ENCODE assay signal across 8 mouse cellular contexts in the genomic region with DNA sequence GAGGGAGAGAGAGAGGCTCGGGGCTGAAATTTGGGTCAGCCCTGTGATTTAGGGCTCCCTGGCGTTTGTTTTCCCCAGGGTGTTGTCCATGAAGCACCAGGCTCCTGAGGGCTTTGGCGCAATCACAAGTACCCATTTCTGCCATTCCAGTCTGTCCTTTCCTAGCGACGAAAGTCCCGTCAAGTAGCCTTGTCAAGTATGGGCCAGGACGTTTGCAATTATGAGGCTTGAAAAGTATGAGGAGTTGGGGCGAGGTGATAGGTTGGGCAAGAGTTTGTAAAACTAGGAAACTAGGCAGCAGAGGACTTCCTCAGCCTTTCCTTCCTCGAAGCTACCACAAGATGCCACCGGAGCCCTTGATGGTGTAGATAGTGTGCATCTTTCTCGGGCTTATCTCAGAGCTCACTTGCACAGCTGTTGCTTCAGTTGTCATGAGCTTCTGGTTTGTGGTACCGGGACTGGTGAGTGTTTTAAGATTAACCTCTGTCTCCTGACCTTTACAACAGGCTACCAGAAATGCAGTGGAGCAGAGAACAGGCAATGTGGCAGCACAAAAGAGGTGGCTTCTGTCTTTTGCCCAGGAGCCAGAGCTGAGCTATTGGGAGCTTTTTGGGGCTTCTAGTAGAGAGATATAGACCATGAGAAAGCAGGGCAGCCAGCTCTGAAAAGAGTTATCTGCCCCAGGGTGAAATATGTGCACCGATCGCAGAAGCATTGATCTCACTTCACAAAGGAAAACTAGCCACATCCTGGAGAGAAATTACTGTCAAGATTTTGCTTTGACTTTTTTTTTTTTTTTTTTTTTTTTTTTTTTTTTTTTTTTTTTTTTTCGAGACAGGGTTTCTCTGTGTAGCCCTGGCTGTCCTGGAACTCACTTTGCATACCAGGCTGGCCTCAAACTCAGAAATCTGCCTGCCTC. TPM values are rescaled to one million over a fixed set of nuclear protein-coding genes. Genes with fewer than 3 reads are reported as not detected.
DNase-seq lines count a peak whose midpoint lies in the region; ATAC-seq lines count a peak whose summit lies in the region.

No protein-coding gene starts in this region.

- peak; percentile 44 for ATAC-seq in activated CD4-positive, CD25-positive, alpha-beta regulatory T cell, adult 4 months
- no peak for ATAC-seq in forebrain, embryonic 15.5 days (replicated peaks)
- no peak for ATAC-seq in limb, embryonic 12.5 days (ENCODE audit: insufficient number of reproducible peaks, insufficient read depth, low FRiP score, low TSS enrichment, low read depth)
- no peak for ATAC-seq in midbrain, embryonic 12.5 days (ENCODE audit: low FRiP score, low read depth)

- no peak overlapping the region for H3K27ac ChIP-seq in forebrain, embryonic 15.5 days (replicated peaks)
- no peak overlapping the region for H3K27ac ChIP-seq in limb, embryonic 12.5 days
- H3K27ac ChIP-seq in midbrain, embryonic 12.5 days (replicated peaks): no peak overlapping the region

- H3K36me3 ChIP-seq in forebrain, embryonic 15.5 days: peaks cover 2% of the 10 kb centered on the region; the same call in 1 of the 2 replicates
- H3K36me3 ChIP-seq in limb, embryonic 12.5 days: peaks cover 3% of the 10 kb centered on the region; the same call in 1 of the 2 replicates
- no peaks in the 10 kb centered on the region; the same call in 1 of the 2 replicates for H3K36me3 ChIP-seq in midbrain, embryonic 12.5 days

- 22% methylated on average over 15 of the region's 15 CpGs for WGBS in forebrain, embryonic 15.5 days
- WGBS in limb, embryonic 12.5 days: 22% methylated on average over 15 of the region's 15 CpGs
- WGBS in midbrain, embryonic 12.5 days: 12% methylated on average over 15 of the region's 15 CpGs

- DNase-seq in CD8-positive naive resting alpha-beta T cell, adult 2 months (ENCODE audit: low read depth in 2 of 2, low spot score in 2 of 2): peak; percentile 20 to 46
- DNase-seq in thymus, postnatal 36 days: peak; percentile 54 to 67
- no peak for DNase-seq in frontal cortex, adult 2 months (ENCODE audit: extremely low spot score in 1 of 2, low spot score in 1 of 2)
- DNase-seq in ovary, adult 18-20 months (ENCODE audit: low spot score): no peak

- peak overlapping the region; percentile 68 for H3K4me3 ChIP-seq in forebrain, embryonic 15.5 days
- H3K4me3 ChIP-seq in limb, embryonic 12.5 days (replicated peaks): peak overlapping the region; percentile 77
- peak overlapping the region; percentile 74 for H3K4me3 ChIP-seq in midbrain, embryonic 12.5 days

- peak overlapping the region; percentile 95 for H3K4me2 ChIP-seq in forebrain, embryonic 15.5 days (replicated peaks)
- peak overlapping the region; percentile 97 for H3K4me2 ChIP-seq in limb, embryonic 12.5 days
- peak overlapping the region; percentile 92 for H3K4me2 ChIP-seq in midbrain, embryonic 12.5 days (replicated peaks)

- H3K27me3 ChIP-seq in forebrain, embryonic 15.5 days: no peaks in the 10 kb centered on the region
- H3K27me3 ChIP-seq in limb, embryonic 12.5 days: no peaks in the 10 kb centered on the region
- peaks cover 14% of the 10 kb centered on the region for H3K27me3 ChIP-seq in midbrain, embryonic 12.5 days

- peaks cover 16% of the 10 kb centered on the region for H3K4me1 ChIP-seq in forebrain, embryonic 15.5 days
- peaks cover 15% of the 10 kb centered on the region for H3K4me1 ChIP-seq in limb, embryonic 12.5 days (replicated peaks)
- H3K4me1 ChIP-seq in midbrain, embryonic 12.5 days: peaks cover 16% of the 10 kb centered on the region

- peak overlapping the region; percentile 69 for H3K9ac ChIP-seq in forebrain, embryonic 15.5 days (replicated peaks)
- H3K9ac ChIP-seq in limb, embryonic 12.5 days (replicated peaks): peak overlapping the region; percentile 80; the same call in 1 of the 2 replicates
- H3K9ac ChIP-seq in midbrain, embryonic 12.5 days (replicated peaks): peak overlapping the region; percentile 77

- H3K9me3 ChIP-seq in forebrain, embryonic 15.5 days: no peaks in the 10 kb centered on the region
- no peaks in the 10 kb centered on the region for H3K9me3 ChIP-seq in limb, embryonic 12.5 days
- H3K9me3 ChIP-seq in midbrain, embryonic 12.5 days: no peaks in the 10 kb centered on the region

RNA-seq across cellular contexts. Expression of a gene that starts 10.9 kb away (rescaled TPM):
- polyA plus RNA-seq in activated CD4-positive, CD25-positive, alpha-beta regulatory T cell, adult 4 months (2017; shearing (Covaris generic)): 10 to 100 TPM; 80.2 to 94.1 TPM
- 22.6 and 25.2 TPM in 2 replicates for polyA plus RNA-seq in forebrain, embryonic 15.5 days (2015; fragmentation: Nextera tagmentation; extraction: Ambion mirVana)
- polyA plus RNA-seq in limb, embryonic 12.5 days (2016; fragmentation: Nextera tagmentation; extraction: Ambion mirVana): 23.8 and 25.0 TPM in 2 replicates
- 25.2 and 28.8 TPM in 2 replicates for polyA plus RNA-seq in midbrain, embryonic 12.5 days (2016; fragmentation: Nextera tagmentation; extraction: Ambion mirVana)
- polyA plus RNA-seq in frontal cortex, adult 2 months (2012; rRNA removed): 58.0 and 71.4 TPM in 2 replicates

RNA-seq across cellular contexts. Expression of a gene that starts 38.0 kb away (rescaled TPM):
- polyA plus RNA-seq in activated CD4-positive, CD25-positive, alpha-beta regulatory T cell, adult 4 months (2017; shearing (Covaris generic)): 100 to 1,000 TPM; 108 to 125 TPM
- 132 and 133 TPM in 2 replicates for polyA plus RNA-seq in forebrain, embryonic 15.5 days (2015; fragmentation: Nextera tagmentation; extraction: Ambion mirVana)
- 221 and 223 TPM in 2 replicates for polyA plus RNA-seq in limb, embryonic 12.5 days (2016; fragmentation: Nextera tagmentation; extraction: Ambion mirVana)
- polyA plus RNA-seq in midbrain, embryonic 12.5 days (2016; fragmentation: Nextera tagmentation; extraction: Ambion mirVana): 194 and 195 TPM in 2 replicates
- polyA plus RNA-seq in frontal cortex, adult 2 months (2012; rRNA removed): 35.5 and 40.4 TPM in 2 replicates

RNA-seq across cellular contexts. Expression of a gene that starts 49.4 kb away (rescaled TPM):
- 10 to 100 TPM; 14.2 to 18.5 TPM for polyA plus RNA-seq in activated CD4-positive, CD25-positive, alpha-beta regulatory T cell, adult 4 months (2017; shearing (Covaris generic))
- polyA plus RNA-seq in forebrain, embryonic 15.5 days (2015; fragmentation: Nextera tagmentation; extraction: Ambion mirVana): 12.1 and 13.8 TPM in 2 replicates
- 14.1 and 15.0 TPM in 2 replicates for polyA plus RNA-seq in limb, embryonic 12.5 days (2016; fragmentation: Nextera tagmentation; extraction: Ambion mirVana)
- 15.1 and 18.0 TPM in 2 replicates for polyA plus RNA-seq in midbrain, embryonic 12.5 days (2016; fragmentation: Nextera tagmentation; extraction: Ambion mirVana)
- polyA plus RNA-seq in frontal cortex, adult 2 months (2012; rRNA removed): 12.9 and 13.2 TPM in 2 replicates

RNA-seq across cellular contexts. Expression of a gene that starts 52.0 kb away (rescaled TPM):
- polyA plus RNA-seq in activated CD4-positive, CD25-positive, alpha-beta regulatory T cell, adult 4 months (2017; shearing (Covaris generic)): 10 to 100 TPM in 1 of 2 experiments, 1 to 10 TPM in 1; 7.2 to 14.7 TPM
- 1.6 and 2.2 TPM in 2 replicates for polyA plus RNA-seq in forebrain, embryonic 15.5 days (2015; fragmentation: Nextera tagmentation; extraction: Ambion mirVana)
- polyA plus RNA-seq in limb, embryonic 12.5 days (2016; fragmentation: Nextera tagmentation; extraction: Ambion mirVana): 7.3 and 10.9 TPM in 2 replicates
- polyA plus RNA-seq in midbrain, embryonic 12.5 days (2016; fragmentation: Nextera tagmentation; extraction: Ambion mirVana): 2.6 and 4.1 TPM in 2 replicates
- 2.0 and 2.2 TPM in 2 replicates for polyA plus RNA-seq in frontal cortex, adult 2 months (2012; rRNA removed)

RNA-seq across cellular contexts. Expression of a gene that starts 59.1 kb away (rescaled TPM):
- 10 to 100 TPM; 80.9 to 85.9 TPM for polyA plus RNA-seq in activated CD4-positive, CD25-positive, alpha-beta regulatory T cell, adult 4 months (2017; shearing (Covaris generic))
- polyA plus RNA-seq in forebrain, embryonic 15.5 days (2015; fragmentation: Nextera tagmentation; extraction: Ambion mirVana): 44.4 and 46.0 TPM in 2 replicates
- 82.6 and 86.4 TPM in 2 replicates for polyA plus RNA-seq in limb, embryonic 12.5 days (2016; fragmentation: Nextera tagmentation; extraction: Ambion mirVana)
- 61.9 and 63.0 TPM in 2 replicates for polyA plus RNA-seq in midbrain, embryonic 12.5 days (2016; fragmentation: Nextera tagmentation; extraction: Ambion mirVana)
- polyA plus RNA-seq in frontal cortex, adult 2 months (2012; rRNA removed): 19.0 and 20.7 TPM in 2 replicates

Comparison
In these comparisons a context has a peak if more than half of its experiments do, and no peak if none do; other contexts are left out.
1. DNase-seq: peak in CD8-positive naive resting alpha-beta T cell, adult 2 months (2 of 2) and thymus, postnatal 36 days (2 of 2); none in frontal cortex, adult 2 months (0 of 2) and ovary, adult 18-20 months (single experiment).
2. Peak in every context shown above with its lines, with median percentiles within 50 percentile points of each other: H3K4me2 ChIP-seq, H3K4me3 ChIP-seq and H3K9ac ChIP-seq.